Mouse (Mus musculus) retina, postnatal 1 day (tissue): ENCODE measurements at regions not wholly inside any gene's neighbourhood (a gene's known extent, or its start where the extent isn't known, plus 50 kb on each side); places are given as distances from the start of the nearest gene placed in this dataset.

Experiments used
- DNase-seq: peaks from one replicate; pipeline ENCODE4 v3.0.0-alpha.2; 2012

DNA sequence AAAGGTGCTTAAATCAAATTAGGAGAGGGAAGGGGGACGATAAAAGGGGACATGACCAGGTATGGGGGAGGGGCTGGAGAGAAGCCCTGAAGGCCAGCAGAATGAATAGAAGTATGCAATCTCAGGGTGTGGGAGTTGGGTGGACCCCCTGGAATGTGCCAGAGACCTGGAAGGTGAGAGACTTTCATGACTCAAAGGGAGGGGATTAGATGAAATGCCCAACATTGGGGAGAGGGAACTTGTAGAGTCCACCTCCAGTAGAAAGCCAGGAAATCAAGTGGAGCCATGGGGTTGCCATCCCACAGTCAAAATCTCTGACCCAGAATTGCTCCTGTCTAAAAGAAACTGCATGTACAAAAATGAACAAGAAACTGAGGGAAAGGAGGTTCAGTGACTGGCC, 666.5 kb downstream of the Cps1 start:
- DNase-seq, result no peak

DNA sequence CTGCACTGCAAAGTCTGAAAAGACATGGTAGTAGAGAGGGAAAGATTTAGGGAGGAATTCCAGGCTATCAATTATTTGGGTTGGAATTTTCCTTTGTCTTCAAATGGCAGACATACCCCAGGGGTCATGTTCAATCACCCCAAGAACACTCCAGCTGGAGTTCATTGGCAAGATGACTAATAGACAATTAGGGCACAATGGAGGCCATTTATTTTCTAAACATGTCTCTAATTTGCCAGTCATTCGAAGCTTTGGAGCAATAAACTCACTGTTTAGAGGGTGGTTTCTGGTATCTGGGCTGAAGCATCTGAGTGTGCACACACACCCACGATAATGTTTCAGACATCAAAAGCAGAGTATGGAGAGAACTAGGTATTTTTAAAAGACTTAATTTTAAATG, 672.2 kb downstream of the Cps1 start:
- peak; percentile 83 for DNase-seq

DNA sequence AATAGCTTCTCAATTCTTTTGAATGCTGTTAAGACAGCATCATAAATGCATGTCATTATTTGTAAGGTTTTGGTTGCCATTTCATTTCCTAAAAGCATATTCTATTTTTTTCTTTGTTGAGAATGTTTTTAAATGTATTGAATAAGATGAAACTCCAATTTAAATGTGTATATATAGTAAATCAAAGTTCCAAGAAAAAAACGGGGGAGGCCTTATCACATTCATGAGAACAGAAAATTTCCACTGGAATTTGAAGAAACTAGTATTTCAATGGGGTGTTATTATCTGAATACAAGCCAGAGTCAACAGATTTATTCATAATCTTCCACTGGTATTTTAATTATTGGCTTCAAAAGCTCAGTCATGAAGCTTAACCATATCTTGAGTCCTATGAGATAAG, 672.7 kb downstream of the Cps1 start:
- no peak for DNase-seq

DNA sequence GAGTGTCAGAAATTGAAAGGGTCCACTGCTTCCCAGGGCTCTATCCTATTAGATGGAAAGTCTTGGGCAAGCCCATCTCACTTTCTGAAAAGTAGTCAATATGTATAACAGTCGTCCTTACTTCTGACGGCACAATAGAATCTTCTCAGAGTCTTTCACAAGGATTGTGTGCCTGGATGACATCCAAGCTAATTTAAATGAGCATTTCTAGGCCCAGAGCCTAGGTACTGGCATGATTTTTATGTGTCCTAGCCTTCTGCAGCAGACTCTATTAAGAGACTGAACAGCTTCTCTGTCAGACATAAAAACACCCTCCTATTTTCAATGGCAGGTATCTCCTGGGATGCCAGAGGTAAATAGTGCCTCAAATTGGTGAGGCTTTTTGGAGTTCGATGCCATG, 680.5 kb downstream of the Cps1 start:
- no peak for DNase-seq

DNA sequence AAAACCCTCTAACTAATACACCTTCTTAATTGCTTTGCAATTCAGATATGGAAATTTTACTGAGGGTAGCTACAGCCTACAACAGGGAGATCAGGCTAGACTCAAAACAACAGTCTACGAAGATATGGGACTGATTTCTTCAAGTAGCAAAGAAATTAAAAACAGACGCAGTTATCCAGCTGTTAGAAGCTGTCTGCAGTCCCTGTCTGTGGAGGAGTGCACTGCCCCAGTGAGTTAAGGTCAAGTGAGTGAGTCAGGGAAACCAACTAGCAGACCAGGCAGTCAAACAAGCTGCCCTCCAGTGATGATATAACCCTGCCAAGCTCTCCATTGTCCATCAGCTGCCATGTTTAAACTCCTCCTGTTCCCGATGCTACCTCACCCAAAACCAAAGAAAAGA, 697.3 kb downstream of the Cps1 start:
- DNase-seq, result no peak

DNA sequence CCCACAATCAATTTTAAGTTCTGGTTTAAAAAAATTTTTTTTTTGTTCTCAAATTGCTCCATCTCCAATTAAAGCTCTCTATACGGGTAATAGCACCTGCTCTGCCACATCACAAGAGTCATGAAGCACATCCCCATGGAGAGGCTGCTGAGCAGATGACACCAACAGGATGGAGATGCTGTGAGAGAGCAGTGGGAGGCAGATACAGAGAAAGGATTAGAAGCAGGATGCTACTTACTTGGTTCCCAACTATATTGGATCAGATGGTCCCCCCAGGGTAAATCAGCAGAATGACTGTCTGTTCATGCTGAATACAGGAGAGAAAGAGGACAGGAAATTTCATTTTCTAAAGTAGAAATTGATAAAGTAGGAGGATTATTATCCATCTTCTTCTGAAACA, 725.2 kb downstream of the Cps1 start:
- DNase-seq, result no peak

DNA sequence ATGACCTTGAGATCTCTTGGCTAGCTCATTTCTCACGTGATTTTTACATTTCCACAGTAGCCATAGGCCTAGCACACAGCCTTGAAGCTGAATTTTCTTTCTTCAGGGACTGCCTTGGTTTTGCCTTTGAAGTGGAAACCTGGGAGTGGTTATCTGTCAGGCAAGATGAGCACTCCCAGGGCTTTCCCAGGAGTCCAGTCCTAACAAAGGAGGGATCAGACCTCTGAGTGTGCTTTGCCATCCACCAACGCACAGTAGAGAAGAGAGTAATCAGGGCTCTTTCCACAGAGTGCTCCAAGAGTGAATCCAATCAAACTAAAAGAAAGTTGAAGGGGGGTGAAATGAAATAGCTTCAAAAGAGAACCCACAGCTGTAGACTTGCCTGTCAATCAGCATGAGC, 770.7 kb downstream of the Cps1 start:
- no peak for DNase-seq

DNA sequence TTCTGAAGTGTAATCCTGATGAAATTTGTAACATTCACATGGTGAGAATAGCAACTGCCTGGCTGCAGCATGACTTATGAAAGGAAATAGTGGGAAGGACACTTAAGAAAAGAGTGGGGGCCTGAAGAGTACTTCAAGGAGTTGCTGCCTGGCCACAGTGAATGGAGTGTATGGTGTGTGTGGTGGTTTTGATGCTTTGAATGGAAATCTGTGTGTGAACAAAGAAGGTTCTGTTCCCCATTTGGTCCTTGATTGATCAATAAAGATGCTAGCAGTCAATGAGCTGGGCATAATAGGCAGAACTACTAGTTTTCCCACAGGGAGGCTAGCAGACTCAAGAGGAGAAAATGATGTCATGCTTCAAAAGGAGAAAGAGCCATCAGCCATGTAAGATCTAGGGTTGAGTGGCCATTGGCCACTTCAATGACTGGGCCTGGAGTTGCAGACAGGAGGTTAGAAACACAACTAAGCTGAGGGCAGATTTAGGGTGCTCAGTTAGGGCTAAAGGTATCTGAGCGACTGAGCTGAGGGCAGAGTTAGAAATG, 772.0 kb downstream of the Cps1 start:
- no peak for DNase-seq

DNA sequence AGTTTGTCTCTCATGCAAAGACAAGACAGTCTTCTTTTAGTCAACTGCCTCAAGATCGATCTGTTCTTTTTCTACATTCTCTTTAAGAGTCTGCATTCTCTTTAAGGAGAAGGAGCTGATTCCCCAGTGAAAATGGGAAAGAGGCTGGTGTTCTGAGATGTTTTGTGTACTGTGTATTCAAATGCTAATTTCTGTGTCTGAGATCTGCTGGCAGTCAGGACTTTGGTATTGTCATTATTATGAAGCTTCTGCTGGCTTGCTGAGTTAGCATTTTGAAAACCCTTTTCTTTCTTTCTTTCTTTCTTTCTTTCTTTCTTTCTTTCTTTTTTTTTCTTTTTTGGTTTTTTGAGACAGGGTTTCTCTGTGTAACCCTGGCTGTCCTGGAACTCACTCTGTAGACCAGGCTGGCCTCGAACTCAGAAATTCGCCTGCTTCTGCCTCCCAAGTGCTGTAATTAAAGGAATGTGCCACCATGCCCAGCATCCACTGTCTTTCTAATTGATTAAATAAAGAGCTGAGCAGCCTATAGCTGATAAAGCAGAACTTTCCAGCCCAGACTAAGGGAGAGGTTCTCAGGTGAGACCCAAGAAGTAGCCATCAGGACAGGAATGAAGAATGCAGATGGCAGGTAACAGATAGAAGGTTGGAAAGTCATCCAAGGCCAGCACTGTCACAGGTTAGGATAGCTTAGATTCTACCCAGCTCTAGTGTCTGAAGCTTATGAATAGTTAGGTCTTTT, 813.1 kb downstream of the Cps1 start:
- no peak for DNase-seq

DNA sequence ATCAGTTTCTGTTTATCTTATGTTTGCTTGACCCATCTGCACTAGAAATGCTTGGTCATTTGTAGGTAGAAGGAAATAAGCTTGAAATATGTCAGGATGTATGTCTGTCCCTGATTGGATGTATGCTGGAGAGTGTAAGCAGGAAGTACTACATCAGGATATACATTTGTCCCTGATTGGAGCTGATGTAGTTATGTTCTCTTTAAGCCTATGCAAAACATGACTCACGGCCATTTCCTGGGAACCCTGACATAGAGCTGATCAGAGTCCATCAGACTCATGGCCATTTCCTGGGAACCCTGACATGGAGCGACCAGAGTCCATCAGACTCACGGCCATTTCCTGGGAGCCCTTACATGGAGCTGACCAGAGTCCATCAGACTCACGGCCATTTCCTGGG, 858.6 kb downstream of the Cps1 start:
- DNase-seq, result no peak
